Mouse (Mus musculus) CH12.LX (cell line): Measurements from ENCODE around the gene Rcvrn. TPM values are rescaled to one million over a fixed set of nuclear protein-coding genes. Genes with fewer than 3 reads are reported as not detected.

Experiments
- DNase-seq: peaks from one replicate; pipeline ENCODE4 v3.0.0-alpha.2; 2013; ENCODE audit errors: extremely low read depth
- H3K27ac ChIP-seq: 2 replicates; pipeline ENCODE4 v1.5.1; 2012; ENCODE audit warnings: low read depth, mild to moderate bottlenecking, control low read depth, moderate library complexity; ENCODE audit not compliant: insufficient read depth
- H3K27me3 ChIP-seq: replicated peaks from 2 replicates; pipeline ENCODE3; 2012; ENCODE audit warnings: inconsistent platforms
- H3K36me3 ChIP-seq, 2 experiments: replicated peaks in 1 of 2; 2 replicates each; pipeline versions ENCODE3 to v1.6.1; 2012; ENCODE audit warnings: inconsistent platforms in 1 of 2, low read length in 1 of 2, mild to moderate bottlenecking in 1 of 2, mixed read lengths in 1 of 2, moderate library complexity in 1 of 2; ENCODE audit not compliant: control insufficient read depth in 1 of 2, insufficient read depth in 1 of 2
- H3K4me1 ChIP-seq, 2 experiments: 2 replicates each; pipeline ENCODE4 v1.6.1; 2012; ENCODE audit warnings: inconsistent platforms in 1 of 2, moderate library complexity in 1 of 2; ENCODE audit not compliant: insufficient read depth in 2 of 2, control insufficient read depth in 1 of 2
- H3K4me2 ChIP-seq: 2 replicates; pipeline ENCODE4 v1.6.1; 2012; ENCODE audit warnings: low read depth, mild to moderate bottlenecking, control low read depth; ENCODE audit not compliant: poor library complexity, insufficient read depth, severe bottlenecking
- H3K4me3 ChIP-seq, 3 experiments: fragments of 150-350 bp in 1 of 3; sonication (generic) in 1 of 3; replicated peaks in 1 of 3; 2 replicates each; pipeline versions ENCODE3 to v1.5.1; 2011 to 2012; ENCODE audit warnings: low read depth in 2 of 3, low read length in 2 of 3, mild to moderate bottlenecking in 2 of 3, moderate library complexity in 2 of 3, control low read depth in 1 of 3, improper control_type of control experiment in 1 of 3, inconsistent platforms in 1 of 3, mixed read lengths in 1 of 3; ENCODE audit not compliant: poor library complexity in 1 of 3
- H3K79me2 ChIP-seq: replicated peaks from 2 replicates; pipeline ENCODE4 v1.6.1; 2012; ENCODE audit warnings: mild to moderate bottlenecking, moderate library complexity; ENCODE audit not compliant: control insufficient read depth, poor library complexity, insufficient read depth, severe bottlenecking; ENCODE audit errors: extremely low read depth
- H3K9ac ChIP-seq: 2 replicates; pipeline ENCODE4 v1.6.1; 2012; ENCODE audit warnings: low read depth, mild to moderate bottlenecking, control low read depth, moderate library complexity; ENCODE audit not compliant: insufficient read depth
- H3K9me3 ChIP-seq: replicated peaks from 2 replicates; pipeline ENCODE3; 2012; ENCODE audit warnings: low read length, inconsistent platforms, mixed read lengths
- BHLHE40 ChIP-seq: IDR thresholded peaks from 2 replicates; pipeline ENCODE4 v1.6.1; 2011; ENCODE audit warnings: mild to moderate bottlenecking, low read depth, low read length, improper control_type of control experiment
- CHD1 ChIP-seq: IDR thresholded peaks from 2 replicates; pipeline ENCODE4 v1.6.1; 2012; ENCODE audit warnings: low read depth, low read length, improper control_type of control experiment, inconsistent platforms
- CTCF ChIP-seq, 2 experiments: IDR thresholded peaks in 1 of 2; conservative IDR thresholded peaks in 1 of 2; 2 replicates each; pipeline ENCODE4 v1.5.1; 2011 to 2012; ENCODE audit warnings: low read depth in 2 of 2, low read length in 2 of 2, improper control_type of control experiment in 1 of 2, inconsistent platforms in 1 of 2, mild to moderate bottlenecking in 1 of 2, moderate library complexity in 1 of 2
- E2F4 ChIP-seq: IDR thresholded peaks from 2 replicates; pipeline ENCODE4 v1.6.1; 2011; ENCODE audit warnings: low read depth, low read length, improper control_type of control experiment; ENCODE audit not compliant: insufficient replicate concordance
- ELF1 ChIP-seq: IDR thresholded peaks from 2 replicates; pipeline ENCODE4 v1.6.1; 2014; ENCODE audit warnings: low read depth, mild to moderate bottlenecking, inconsistent platforms, low read length, improper control_type of control experiment
- EP300 ChIP-seq: IDR thresholded peaks from 2 replicates; pipeline ENCODE4 v1.6.1; 2011; ENCODE audit warnings: low read length, improper control_type of control experiment
- HCFC1 ChIP-seq: IDR thresholded peaks from 2 replicates; pipeline ENCODE4 v1.6.1; 2012; ENCODE audit warnings: low read depth, mild to moderate bottlenecking, inconsistent platforms, low read length, improper control_type of control experiment
- JUND ChIP-seq: conservative IDR thresholded peaks from 2 replicates; pipeline ENCODE4 v1.6.1; 2011; ENCODE audit warnings: low read depth, low read length, improper control_type of control experiment
- MAX ChIP-seq: IDR thresholded peaks from 2 replicates; pipeline ENCODE4 v1.6.1; 2011; ENCODE audit warnings: low read length, improper control_type of control experiment
- MAZ ChIP-seq: IDR thresholded peaks from 2 replicates; pipeline ENCODE4 v1.6.1; 2012; ENCODE audit warnings: low read depth, mild to moderate bottlenecking, inconsistent platforms, low read length, improper control_type of control experiment, moderate library complexity
- MEF2A ChIP-seq: IDR thresholded peaks from 2 replicates; pipeline ENCODE4 v1.6.1; 2014; ENCODE audit warnings: low read depth, mild to moderate bottlenecking, inconsistent platforms, low read length, improper control_type of control experiment, borderline replicate concordance
- MXI1 ChIP-seq: IDR thresholded peaks from 2 replicates; pipeline ENCODE4 v1.6.1; 2011; ENCODE audit warnings: mild to moderate bottlenecking, low read depth, low read length, improper control_type of control experiment
- PAX5 ChIP-seq: IDR thresholded peaks from 2 replicates; pipeline ENCODE4 v1.6.1; 2012; ENCODE audit warnings: low read length, inconsistent platforms, mixed read lengths
- POLR2A ChIP-seq: IDR thresholded peaks from 2 replicates; pipeline ENCODE4 v1.6.1; 2011; ENCODE audit warnings: low read depth, mild to moderate bottlenecking, improper control_type of control experiment, low read length
- POLR2AphosphoS2 ChIP-seq: IDR thresholded peaks from 2 replicates; pipeline ENCODE4 v1.6.1; 2011; ENCODE audit warnings: low read depth, low read length, improper control_type of control experiment
- RAD21 ChIP-seq: IDR thresholded peaks from 2 replicates; pipeline ENCODE4 v1.6.1; 2011; ENCODE audit warnings: low read depth, mild to moderate bottlenecking, low read length, improper control_type of control experiment, moderate library complexity
- RCOR1 ChIP-seq: conservative IDR thresholded peaks from 2 replicates; pipeline ENCODE4 v1.6.1; 2012; ENCODE audit warnings: low read depth, mild to moderate bottlenecking, inconsistent platforms, low read length, improper control_type of control experiment
- SIN3A ChIP-seq: IDR thresholded peaks from 2 replicates; pipeline ENCODE4 v1.6.1; 2012; ENCODE audit warnings: low read length, improper control_type of control experiment, inconsistent platforms
- SMC3 ChIP-seq: IDR thresholded peaks from 2 replicates; pipeline ENCODE4 v1.6.1; 2011; ENCODE audit warnings: low read depth, low read length, improper control_type of control experiment
- TBP ChIP-seq: conservative IDR thresholded peaks from 2 replicates; pipeline ENCODE4 v1.6.1; 2011; ENCODE audit warnings: low read depth, low read length, improper control_type of control experiment
- UBTF ChIP-seq: IDR thresholded peaks from 2 replicates; pipeline ENCODE4 v1.6.1; 2012; ENCODE audit warnings: low read depth, mild to moderate bottlenecking, inconsistent platforms, low read length, improper control_type of control experiment, moderate library complexity
- ZKSCAN1 ChIP-seq: IDR thresholded peaks from 2 replicates; pipeline ENCODE4 v1.6.1; 2012; ENCODE audit warnings: low read depth, inconsistent platforms, low read length, improper control_type of control experiment, borderline replicate concordance
- ZMIZ1 ChIP-seq: IDR thresholded peaks from 2 replicates; pipeline ENCODE4 v1.6.1; 2012; ENCODE audit warnings: low read depth, mild to moderate bottlenecking, inconsistent platforms, low read length, improper control_type of control experiment
- ZNF384 ChIP-seq: IDR thresholded peaks from 2 replicates; pipeline ENCODE4 v1.6.1; 2012; ENCODE audit warnings: low read depth, low read length, improper control_type of control experiment, inconsistent platforms
- dilution Hi-C: fragments of 300-500 bp; cut with MboI; formaldehyde crosslinking; loops from 2 replicates; pipeline ENCODE4 v1.14.3; 2020; ENCODE audit warnings: low sequenced_read_pairs; ENCODE audit not compliant: extremely low pct_unique_long_range_greater_than_20kb, extremely low pct_ligation_motif_present
- in situ Hi-C: fragments of 300-500 bp; cut with MboI; formaldehyde crosslinking; loops from 3 replicates; pipeline ENCODE4 v1.14.3; 2019; ENCODE audit warnings: low sequenced_read_pairs, low pct_ligation_motif_present, low pct_unique_long_range_greater_than_20kb, mixed read lengths
- polyA plus RNA-seq: library from polyadenylated mRNA; unstranded; fragments of >175 nt; gene quantifications from 2 replicates; pipeline ENCODE4 v1.2.1, GENCODE M21; 2012; ENCODE audit warnings: low read depth; ENCODE audit not compliant: insufficient read length
- total RNA-seq, 2 experiments: library from RNA; depleted of rRNA; stranded (reverse); fragments of 300-350 nt in 1 of 2; fragments of >200 nt in 1 of 2; gene quantifications; 2 replicates each; pipeline ENCODE4 v1.2.3; 2012 to 2014

Gene Rcvrn
- total and polyA plus RNA-seq, 3 experiments: not detected

DNA sequence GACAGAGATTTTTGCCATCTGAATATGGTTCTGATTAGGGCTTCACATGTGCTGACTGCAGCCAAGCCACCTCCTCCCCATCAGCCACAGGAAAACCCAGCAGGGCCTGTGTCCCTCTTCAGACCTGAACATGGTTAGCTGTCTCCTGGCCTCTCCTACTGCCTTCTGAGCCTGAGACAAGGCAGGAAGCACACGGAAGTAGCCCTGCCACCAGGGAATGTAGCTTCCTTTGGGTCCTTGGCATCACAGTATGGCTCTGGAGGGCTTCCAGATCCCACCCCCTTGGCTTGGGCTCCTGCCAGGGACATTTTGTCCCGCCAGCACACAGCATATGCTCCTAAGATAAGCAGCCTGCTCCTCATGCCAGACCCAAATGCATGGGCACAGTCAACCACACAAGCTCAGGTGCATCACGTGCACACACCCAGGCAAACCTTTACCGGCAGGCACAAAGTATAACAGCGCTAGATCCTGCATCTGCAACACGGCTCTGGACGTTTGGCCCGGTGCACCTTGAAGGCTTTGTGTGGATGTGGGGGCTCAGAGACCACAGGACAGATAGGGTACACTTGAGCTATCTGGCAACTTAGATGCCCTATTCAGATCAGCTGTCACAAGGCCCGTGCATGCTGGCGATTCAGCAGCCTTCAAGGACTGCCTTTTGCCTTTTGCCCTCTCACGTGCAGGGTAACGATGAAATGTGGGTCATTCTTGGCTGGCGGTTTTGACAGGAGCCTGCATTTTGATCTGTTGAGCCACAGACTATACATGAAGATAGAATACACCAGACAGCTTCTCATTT, 27.4 kb upstream of the Rcvrn start:
- dilution Hi-C loops: no loop called here
- Histone ChIP-seq H3K9me3 (no peaks in the 10 kb centered on the region), H3K4me2 (no peak overlapping the region)

DNA sequence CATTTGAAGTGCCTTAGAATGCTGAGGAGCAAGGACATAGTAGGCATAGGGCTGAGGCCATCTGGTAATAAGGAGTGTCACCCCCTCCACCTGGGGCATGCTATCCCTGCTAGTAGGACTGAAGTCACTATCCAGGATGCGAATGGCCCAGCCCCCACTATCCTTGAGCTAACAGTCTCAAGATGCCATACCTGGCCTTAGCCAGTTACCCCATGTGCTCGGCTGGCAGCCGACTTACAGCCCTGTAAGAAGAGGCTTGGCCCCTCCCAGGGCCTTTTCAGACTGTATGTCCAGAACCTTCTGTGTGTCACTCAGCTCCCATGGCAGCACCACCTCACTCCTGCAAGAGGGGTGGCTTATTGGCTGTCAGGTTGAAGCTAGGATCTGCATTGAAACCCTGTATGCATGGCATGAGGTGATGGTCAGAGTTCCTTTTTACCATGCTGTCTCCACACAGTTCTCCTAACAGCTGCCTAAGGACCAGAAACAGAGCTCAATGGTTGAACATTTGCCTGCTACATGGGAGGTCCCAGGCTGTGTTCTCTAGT, 26.6 kb upstream of the Rcvrn start:
- H3K4me1 ChIP-seq: peaks cover 0 to under 1% of the 10 kb centered on the region in 2 experiments; a peak in 1 of 4 replicates
- in situ Hi-C loops (no loop called here), dilution Hi-C loops (no loop called here)
- no peak for DNase-seq
- no peak overlapping the region for H3K4me2 ChIP-seq
- TF ChIP-seq JUND (no peak), ELF1 (no peak), MAZ (no peak), SMC3 (no peak), PAX5 (no peak), ZNF384 (no peak)
- no peak overlapping the region for H3K27ac ChIP-seq
- H3K79me2 ChIP-seq: no peaks in the 10 kb centered on the region
- H3K9ac ChIP-seq: no peak overlapping the region
- no peak overlapping the region for H3K4me3 ChIP-seq
- no peaks in the 10 kb centered on the region for H3K27me3 ChIP-seq
- peaks cover under 1 to 83% of the 10 kb centered on the region in 2 experiments for H3K36me3 ChIP-seq
- H3K9me3 ChIP-seq: no peaks in the 10 kb centered on the region

More for the DNA sequence above, 27.4 kb upstream of the Rcvrn start:
- Histone ChIP-seq H3K79me2 (no peaks in the 10 kb centered on the region), H3K27ac (no peak overlapping the region), H3K4me3 (no peak overlapping the region), H3K36me3 (peaks cover 4 to 84% of the 10 kb centered on the region in 2 experiments), H3K27me3 (no peaks in the 10 kb centered on the region), H3K4me1 (peaks cover 0 to 2% of the 10 kb centered on the region in 2 experiments; a peak in 1 of 4 replicates), H3K9ac (no peak overlapping the region)
- no peak for DNase-seq
- in situ Hi-C loops: no loop called here
- TF ChIP-seq BHLHE40 (no peak), ZKSCAN1 (no peak)

DNA sequence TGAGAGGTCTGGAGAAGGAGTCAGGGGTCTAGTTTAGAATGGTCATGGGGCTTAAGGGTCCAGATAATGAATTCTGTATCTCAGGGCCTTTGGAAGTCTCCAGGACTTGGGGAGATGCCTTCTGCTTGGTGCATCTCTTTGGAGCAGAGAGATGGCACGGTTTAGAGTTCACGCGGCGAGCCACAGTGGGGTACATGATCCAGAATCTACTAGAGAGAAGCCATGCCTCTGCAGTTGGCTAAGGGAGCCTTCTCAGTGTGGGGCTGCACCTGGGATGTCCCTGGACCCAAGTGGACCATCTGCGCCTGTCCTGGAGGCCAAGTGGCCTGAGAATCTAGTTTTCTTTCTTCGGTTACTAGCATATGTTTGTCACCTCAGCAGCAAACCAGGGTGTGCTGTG, 25.1 kb upstream of the Rcvrn start:
- Histone ChIP-seq H3K4me2 (no peak overlapping the region), H3K27ac (no peak overlapping the region), H3K79me2 (no peaks in the 10 kb centered on the region), H3K4me3 (no peak overlapping the region), H3K9ac (no peak overlapping the region), H3K36me3 (peaks cover 0 to 78% of the 10 kb centered on the region in 2 experiments), H3K27me3 (no peaks in the 10 kb centered on the region), H3K9me3 (no peaks in the 10 kb centered on the region), H3K4me1 (no peaks in the 10 kb centered on the region)
- dilution Hi-C loops: no loop called here
- DNase-seq: no peak
- TF ChIP-seq MAZ (no peak), TBP (no peak), RCOR1 (no peak), MEF2A (no peak), ELF1 (no peak), MAX (no peak), UBTF (no peak), MXI1 (no peak), POLR2AphosphoS2 (no peak), EP300 (no peak), E2F4 (no peak), JUND (no peak), HCFC1 (no peak), POLR2A (no peak), ZMIZ1 (no peak), CTCF (conservative IDR thresholded peaks at IDR 0.05 in 1 of 2, IDR thresholded peaks at IDR 0.05 in 1 of 2; ENCODE audit: low read depth in 2 of 2, low read length in 2 of 2) (no peak), SIN3A (no peak), BHLHE40 (no peak), CHD1 (no peak), RAD21 (no peak)
- in situ Hi-C loops: no loop called here
